Mouse (Mus musculus) liver, adult (tissue): ENCODE data around the gene Gje1.

ENCODE experiments used
- GATA4 ChIP-seq: IDR thresholded peaks from 2 replicates; pipeline ENCODE4 v1.6.1; 2014; ENCODE audit warnings: mild to moderate bottlenecking, low read length; ENCODE audit not compliant: insufficient replicate concordance

Gene Gje1

GRCm38 (mm10) chr10:14718114-14718513, at the start of gene Gje1:
Gje1 (minus strand) TSS chr10:14718214.
- no peak for TF ChIP-seq GATA4

GRCm38 (mm10) chr10:14760618-14761017, 42.6 kb upstream of the Gje1 start:
- no peak for TF ChIP-seq GATA4

- no peak for TF ChIP-seq GATA4
Observed at GRCm38 (mm10) chr10:14759665-14760558, 41.9 kb upstream of the Gje1 start.

GRCm38 (mm10) chr10:14734285-14734684, 16.3 kb upstream of the Gje1 start:
- no peak for TF ChIP-seq GATA4

GRCm38 (mm10) chr10:14725671-14726070, 7.7 kb upstream of the Gje1 start:
- TF ChIP-seq GATA4, result no peak

GRCm38 (mm10) chr10:14705072-14706066, 12.6 kb downstream of the Gje1 start, which contains the start of the genes Vta1 and Nmbr:
Vta1 (minus strand) TSS chr10:14705560.
Nmbr (plus strand) TSS chr10:14705591.
- TF ChIP-seq GATA4, result peak; percentile 63; the same call in 1 of the 2 replicates

GRCm38 (mm10) chr10:14703830-14704420, 14.1 kb downstream of the Gje1 start:
- no peak for TF ChIP-seq GATA4

- no peak for TF ChIP-seq GATA4
Observed at GRCm38 (mm10) chr10:14703239-14703638, 14.8 kb downstream of the Gje1 start.

GRCm38 (mm10) chr10:14690349-14690748, 27.7 kb downstream of the Gje1 start:
- no peak for TF ChIP-seq GATA4

- TF ChIP-seq GATA4, result no peak
Observed at GRCm38 (mm10) chr10:14688785-14689442, 29.1 kb downstream of the Gje1 start.

- no peak for TF ChIP-seq GATA4
Observed at GRCm38 (mm10) chr10:14685663-14686062, 32.4 kb downstream of the Gje1 start.

- peak; percentile 90; the same call in 1 of the 2 replicates for TF ChIP-seq GATA4
Observed at GRCm38 (mm10) chr10:14666147-14666546, 51.9 kb downstream of the Gje1 start.
